Mouse (Mus musculus) inflammation-experienced regulatory T-cells, adult 6 months (primary cell): ENCODE data around the gene Ass1. TPM values are rescaled to one million over a fixed set of nuclear protein-coding genes. Genes with fewer than 3 reads are reported as not detected.

Source experiments
- ATAC-seq: one replicate; pipeline ENCODE4 v1.8.0; 2017
- polyA plus RNA-seq, 3 experiments: library from polyadenylated mRNA; unstranded; fragments of 100-300 nt; shearing (Covaris generic); gene quantifications; one replicate each; pipeline ENCODE4 v1.2.1; 2017

Ass1 gene
- polyA plus RNA-seq, 3 experiments from 2014 or later = 342 to 389 (median 381) TPM

DNA sequence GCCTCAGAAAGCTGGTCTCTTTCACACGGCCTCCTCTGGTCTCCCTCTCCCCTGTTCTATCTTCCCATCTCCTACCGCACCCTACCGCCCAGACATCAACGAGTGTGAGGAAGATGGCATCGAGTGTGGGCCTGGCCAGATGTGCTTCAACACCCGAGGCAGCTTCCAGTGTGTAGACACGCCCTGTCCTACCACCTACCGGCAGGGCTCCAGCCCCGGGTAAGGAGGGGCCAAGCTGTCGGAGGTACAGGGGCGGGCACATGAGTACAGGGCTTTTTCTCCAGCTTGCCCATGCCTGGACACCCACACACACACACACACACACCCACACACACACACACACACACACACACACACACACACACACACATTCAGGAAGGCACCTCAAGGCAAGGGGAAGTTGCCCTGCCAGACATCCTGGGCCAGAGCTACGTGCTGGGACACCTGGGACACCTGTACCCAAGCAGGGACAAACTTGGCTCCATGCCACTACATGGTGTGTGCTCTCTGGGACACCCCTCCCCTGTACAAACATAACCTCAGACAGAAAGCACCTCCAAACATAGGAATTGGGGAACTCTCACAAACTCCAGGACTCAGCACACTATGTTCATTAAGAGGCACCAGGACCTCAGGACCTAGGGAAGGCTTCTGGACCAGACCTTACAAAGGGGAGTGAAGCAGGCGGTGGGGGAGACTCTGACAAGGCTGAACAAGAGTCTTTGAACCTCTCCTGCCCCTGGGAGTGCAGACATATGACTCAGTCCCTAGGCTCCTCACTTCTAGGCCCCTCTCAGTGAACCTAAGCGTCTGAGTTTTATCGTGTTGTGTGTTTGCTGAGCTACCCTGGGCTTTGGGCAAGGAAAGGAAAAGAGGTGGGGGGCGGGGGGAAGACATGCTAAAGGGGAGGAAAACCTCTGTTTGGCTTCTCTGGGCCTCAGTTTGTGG, 10.7 kb upstream of the Ass1 start:
- no peak for ATAC-seq

DNA sequence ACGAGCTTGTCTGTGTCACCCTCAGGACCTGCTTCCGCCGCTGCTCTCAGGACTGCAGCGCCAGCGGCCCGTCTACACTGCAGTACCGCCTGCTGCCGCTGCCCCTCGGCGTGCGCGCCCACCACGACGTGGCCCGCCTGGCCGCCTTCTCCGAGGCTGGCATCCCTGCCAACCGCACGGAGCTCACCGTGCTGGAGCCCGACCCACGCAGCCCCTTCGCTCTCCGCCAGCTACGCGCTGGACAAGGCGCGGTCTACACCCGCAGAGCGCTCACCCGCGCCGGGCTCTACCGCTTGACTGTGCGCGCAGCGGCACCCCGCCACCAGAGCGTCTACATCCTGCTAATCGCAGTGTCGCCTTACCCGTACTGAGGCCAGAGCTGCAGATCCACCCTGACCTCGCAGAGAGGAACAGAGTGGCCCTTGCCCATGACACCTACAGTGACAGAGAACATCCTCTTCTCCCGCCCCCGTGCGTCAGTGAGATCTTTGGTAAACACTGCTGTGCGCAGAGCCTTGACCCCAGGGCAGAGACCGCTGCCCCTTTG, 9.9 kb upstream of the Ass1 start:
- ATAC-seq = peak; percentile 73

- ATAC-seq = no peak
These were observed 9.1 kb upstream of the Ass1 start for GRCm38 (mm10) chr2:31460920-31461319.

DNA sequence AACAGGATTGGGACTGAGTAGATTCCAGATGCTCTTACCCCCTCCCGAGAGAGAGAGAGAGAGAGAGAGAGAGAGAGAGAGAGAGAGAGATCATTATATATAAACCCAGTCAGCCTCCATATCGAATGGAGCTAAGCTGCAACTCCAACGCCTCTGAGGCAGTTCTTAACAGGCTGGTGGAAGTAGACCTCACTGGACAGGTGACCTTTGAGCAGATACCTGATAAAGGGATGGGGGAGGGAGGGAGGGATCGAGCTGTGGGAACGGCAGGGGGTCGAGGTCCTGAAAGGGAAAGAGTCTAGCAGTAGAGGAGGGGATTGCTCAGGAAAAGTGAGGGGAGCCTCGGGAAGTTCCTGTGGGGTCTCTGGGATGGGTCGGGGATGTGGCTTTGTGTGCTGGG, 8.0 kb upstream of the Ass1 start:
- no peak for ATAC-seq

- no peak for ATAC-seq
These were observed 6.8 kb upstream of the Ass1 start for GRCm38 (mm10) chr2:31463253-31463652.

- peak; percentile 36 for ATAC-seq
These were observed 6.1 kb upstream of the Ass1 start for GRCm38 (mm10) chr2:31463696-31464528.

DNA sequence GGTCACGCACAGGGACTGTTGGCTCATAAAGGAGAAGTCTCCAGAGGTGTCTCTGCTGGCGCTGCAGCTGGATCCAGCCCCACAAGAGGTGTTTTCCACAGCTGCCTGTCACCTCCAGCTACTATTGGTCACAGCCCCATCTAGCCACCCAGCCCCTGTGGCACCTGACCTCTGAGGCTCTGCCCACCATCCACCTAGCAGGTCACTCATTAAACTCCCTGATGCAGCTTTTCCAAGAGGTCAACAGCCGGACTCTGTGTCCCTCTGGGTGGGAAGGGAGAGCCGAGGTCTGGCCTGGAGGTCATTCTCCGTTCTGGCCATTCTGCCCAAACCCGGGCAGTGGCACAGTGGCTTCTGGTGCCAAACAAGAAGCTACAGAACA, 5.5 kb upstream of the Ass1 start:
- ATAC-seq = no peak

GRCm38 (mm10) chr2:31467457-31467856, 2.5 kb upstream of the Ass1 start:
- ATAC-seq = no peak

DNA sequence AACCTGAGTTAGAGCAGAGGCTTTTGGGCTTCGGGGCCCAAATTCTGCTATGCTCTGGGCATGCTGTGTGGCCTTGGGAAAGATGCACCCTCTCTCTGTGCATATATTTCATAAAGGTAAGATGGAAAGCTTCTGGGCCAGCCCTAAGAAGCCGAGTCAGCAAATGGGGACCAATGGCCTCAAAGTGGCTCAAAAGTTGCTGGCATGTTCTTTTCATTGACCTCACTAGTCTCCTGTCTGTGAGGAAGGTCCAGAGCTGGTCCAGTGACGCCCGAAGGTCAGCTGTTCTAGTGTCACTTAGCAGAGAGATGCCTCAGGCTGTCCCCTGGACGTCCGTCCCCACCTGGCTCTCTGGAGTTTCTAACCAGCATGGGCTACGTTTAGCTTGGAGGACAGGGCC, 1.1 kb upstream of the Ass1 start:
- ATAC-seq = no peak

DNA sequence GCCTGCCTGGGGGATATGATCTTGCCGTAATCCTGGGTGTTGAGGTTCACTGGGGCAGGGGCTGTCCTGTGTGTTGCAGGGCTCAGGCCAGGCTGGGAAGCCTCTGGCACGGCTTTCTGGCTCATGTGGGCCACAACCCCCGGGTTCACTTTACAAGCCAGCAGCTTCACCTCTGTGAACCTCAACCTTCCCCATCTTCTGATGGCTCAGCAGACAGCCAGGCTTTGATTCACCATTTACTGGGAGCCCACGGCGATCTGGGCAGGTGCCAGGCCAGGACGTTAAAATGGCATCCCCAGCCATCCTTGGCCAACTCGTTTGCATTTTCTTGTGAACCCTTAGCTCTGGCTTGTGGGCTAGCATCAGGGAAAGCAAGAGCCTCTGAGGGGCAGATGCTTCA, 527 bp upstream of the Ass1 start:
- no peak for ATAC-seq

DNA sequence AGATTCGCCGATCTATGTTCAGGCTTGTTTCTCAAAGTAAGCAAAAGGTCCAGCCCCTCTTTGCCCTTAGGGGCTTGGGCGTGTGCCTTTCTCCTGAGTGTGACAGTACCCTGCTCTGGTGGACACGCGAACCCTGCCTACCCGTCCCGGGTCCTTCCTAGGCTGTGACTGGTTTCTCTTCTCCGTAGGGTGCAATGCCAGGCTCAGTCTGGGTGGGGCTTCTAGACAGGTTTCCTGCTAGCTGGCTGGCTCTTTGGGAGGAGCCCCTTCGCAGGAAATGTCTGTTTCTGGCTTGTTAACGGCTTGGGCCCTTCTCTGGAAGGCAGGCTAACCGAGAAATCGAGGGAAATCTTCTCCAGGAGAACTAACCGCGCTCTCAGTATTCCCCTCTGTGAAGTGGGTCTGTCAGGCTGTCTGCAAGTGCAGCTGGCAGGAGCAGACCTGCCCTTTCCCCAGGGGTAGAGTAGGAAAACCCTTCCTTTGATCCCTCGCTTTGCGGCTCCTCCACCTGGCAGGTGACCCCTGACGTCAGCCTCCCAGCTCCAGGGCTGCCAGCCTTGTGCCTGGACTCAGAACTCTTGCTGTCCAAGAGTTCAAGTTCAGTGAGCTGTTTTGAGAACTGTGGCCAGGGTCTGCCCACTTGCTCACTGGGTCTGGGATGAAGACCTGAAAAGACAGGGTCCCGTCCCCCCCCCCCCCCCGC, 827 bp downstream of the Ass1 start:
- ATAC-seq = peak; percentile 71

DNA sequence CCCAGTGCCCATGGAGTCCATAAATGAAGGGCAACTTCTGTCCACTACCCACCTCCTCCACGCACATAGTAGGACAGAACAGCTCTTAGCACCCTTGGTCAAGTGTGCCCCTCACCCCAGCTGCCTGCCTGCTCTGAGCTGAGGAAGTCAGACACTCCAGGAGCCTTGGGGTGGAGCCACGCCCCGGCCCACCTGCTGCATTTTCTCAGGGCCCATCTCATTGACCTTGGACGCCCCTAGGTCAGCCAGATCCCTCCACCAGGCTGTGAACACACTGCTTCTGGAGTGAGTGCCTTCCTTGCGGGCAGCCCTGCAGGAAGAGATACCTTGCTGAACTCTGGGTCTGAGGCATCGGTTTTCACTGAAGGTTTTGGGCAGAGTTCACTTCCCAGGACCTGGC, 1.6 kb downstream of the Ass1 start:
- no peak for ATAC-seq

DNA sequence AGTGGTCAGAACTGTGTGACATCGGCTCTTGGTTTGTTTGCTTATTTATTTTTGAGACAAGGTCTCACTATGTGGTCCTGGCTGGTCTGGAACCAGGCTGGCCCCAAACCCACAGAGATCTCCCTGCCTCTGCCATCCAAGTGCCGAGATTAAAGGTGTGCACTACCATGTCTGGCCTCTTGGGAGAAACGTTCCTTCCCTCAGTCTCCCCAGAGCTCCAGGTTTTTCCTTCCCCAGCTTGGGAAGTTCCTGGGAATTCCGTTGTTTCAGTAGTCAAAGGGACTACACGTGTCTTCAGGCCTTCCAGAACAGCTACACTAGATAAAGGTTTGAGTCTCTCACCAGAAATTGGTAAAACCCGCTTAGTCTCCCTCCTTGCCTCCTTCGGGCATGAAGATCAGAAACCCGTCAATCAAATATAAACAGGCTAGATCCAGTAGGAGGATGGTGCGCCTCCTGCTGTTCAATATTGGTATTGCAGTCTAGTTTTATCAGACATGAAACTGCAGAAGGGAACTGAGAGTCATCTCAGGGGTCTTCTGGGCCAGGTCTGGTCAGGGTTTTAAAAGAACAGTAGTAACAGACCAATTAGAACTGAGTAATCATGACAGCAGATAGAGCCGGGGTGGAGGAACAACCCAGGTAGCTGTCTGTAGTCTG, 2.5 kb downstream of the Ass1 start:
- no peak for ATAC-seq

- no peak for ATAC-seq
These were observed 3.9 kb downstream of the Ass1 start for GRCm38 (mm10) chr2:31473941-31474340.

- no peak for ATAC-seq
These were observed 4.7 kb downstream of the Ass1 start for GRCm38 (mm10) chr2:31474686-31475085.

DNA sequence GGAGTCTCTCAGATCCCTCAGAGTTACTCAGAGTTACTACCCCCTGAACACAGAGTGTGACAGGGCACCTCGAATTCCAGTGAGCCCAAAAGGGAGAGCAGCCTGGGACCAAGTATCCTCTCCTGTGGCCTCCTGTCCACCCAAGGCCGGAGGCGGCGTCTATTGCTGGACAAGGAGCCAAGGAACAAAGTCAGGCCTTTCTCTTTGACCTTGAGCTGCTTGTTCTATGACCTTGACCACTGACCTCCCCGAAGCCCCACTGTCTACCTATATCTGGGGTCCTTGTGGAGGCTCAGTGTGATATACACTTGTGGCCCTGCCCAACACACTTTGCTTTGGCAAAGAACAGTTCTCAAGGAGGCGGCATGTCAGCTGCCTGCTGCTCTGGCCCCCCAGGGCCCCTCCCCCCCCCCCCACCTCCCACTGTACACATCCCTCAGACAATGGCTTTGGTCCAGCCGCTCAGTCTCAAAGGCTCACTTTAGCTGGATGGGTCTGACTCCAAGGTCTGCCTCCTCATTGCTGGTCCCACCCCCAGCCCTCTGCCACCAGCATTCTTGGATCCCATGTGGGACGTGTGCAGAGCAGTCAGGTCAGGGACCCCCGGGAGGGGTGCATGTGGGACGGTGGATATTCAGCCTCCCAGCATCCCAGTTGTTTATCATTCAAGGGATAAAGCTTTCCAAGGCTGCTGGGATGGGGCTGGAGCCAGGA, 6.3 kb downstream of the Ass1 start:
- ATAC-seq = no peak

GRCm38 (mm10) chr2:31477234-31478161, 7.5 kb downstream of the Ass1 start:
- ATAC-seq = no peak

DNA sequence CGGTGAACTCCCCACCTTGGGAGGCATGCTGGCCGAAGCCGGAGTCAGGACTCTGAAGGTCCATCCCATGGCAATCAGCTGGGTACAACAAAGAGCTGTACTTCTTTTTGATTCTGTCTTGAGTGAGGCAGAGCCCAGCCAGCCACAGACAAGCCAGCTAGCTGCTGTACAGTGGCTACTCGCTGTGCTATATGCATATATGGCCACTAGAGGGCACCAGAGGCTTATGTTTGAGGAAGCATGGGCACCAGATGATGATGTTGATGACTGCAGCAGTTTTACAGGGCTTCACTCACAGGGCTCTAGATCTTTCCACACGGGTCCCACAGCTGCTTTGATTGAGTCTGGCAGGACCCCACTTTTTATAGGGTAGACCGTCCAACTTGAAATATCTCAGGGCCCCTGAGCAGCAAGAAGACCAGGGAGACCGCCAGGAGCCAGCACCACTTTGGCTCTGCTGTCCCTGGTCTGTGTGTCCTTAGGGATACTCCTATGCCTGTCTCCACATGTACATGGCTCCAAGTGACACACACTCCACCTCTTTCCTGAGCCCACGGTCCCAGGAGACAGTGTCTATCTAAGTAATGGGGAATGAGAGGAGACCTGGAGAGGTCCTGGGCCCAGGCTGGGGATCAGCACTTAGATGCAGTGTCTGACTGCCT, 13.0 kb downstream of the Ass1 start:
- peak; percentile 85 for ATAC-seq

GRCm38 (mm10) chr2:31484187-31484586, 14.2 kb downstream of the Ass1 start:
- no peak for ATAC-seq

DNA sequence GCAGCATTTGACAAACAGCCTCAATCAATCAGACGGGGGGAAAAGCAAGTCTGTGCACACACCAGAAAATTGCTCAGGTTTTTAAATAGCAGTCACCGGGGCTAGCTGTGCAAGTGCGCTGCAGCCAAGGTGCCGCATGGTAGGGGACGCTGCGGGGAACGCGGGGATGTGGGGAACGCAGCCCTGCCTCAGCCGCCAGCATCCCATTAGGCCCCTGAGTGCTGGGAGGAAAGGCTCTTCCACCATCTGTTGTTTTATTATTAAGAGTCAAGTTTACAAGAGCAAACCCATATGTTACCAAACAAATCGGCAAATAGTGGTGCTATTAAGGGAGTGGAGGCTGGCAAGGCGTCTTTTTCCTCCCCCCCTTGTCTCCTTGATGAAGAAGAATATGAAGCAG, 19.2 kb downstream of the Ass1 start:
- ATAC-seq = no peak
